Mouse (Mus musculus): ENCODE measurements around the gene Gm40193. TPM values are rescaled to one million over a fixed set of nuclear protein-coding genes. Genes with fewer than 3 reads are reported as not detected.
A peak's percentile ranks its signal among the peaks of the same experiment; 100 is the strongest.
"Not testable (repeated sequence)": the region's sequence is repeated elsewhere in the genome, so short reads cannot be mapped to it uniquely, and the experiment has no call there.

Gene Gm40193
- polyA plus RNA-seq, 1 experiment from 2014 or later = not detected

DNA sequence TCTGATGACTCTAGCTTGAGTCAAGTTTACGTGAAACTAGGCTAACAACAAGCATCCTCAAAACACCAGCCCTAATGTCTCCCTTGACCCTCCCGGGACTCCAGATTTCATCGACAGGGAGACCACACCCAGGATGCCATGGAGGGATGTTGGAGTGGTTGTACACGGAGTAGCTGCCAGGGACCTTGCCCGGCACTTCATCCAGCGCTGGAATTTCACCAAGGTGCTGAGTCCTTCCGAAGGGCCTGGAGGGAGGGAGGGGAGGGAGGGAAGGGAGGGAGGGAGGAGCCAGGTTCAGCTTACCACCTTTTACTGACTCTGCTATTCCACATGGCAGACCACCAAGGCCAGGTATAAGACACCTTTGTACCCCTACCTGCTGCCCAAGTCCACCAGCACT is 21.2 kb upstream of the Gm40193 start:
- WGBS = 10% methylated on average over 7 of the region's 7 CpGs
- Histone ChIP-seq H3K36me3 (ENCODE audit: control insufficient read depth, insufficient read depth, low read length) (peaks cover 2% of the 10 kb centered on the region; the same call in 1 of the 2 replicates), H3K9me3 (ENCODE audit: control insufficient read depth, low read length) (no peaks in the 10 kb centered on the region), H3K4me2 (ENCODE audit: low read depth, low read length) (no peak overlapping the region), H3K4me1 (replicated peaks; ENCODE audit: control insufficient read depth, insufficient read depth, low read length) (no peaks in the 10 kb centered on the region), H3K4me3 (ENCODE audit: low read length) (no peak overlapping the region), H3K27me3 (ENCODE audit: control insufficient read depth, insufficient read depth, low read depth, low read length) (no peaks in the 10 kb centered on the region), H3K27ac (ENCODE audit: low read length) (no peak overlapping the region), H3K9ac (ENCODE audit: low read length) (no peak overlapping the region)
- peak; percentile 51; the same call in 1 of the 2 replicates for ATAC-seq (ENCODE audit: low read depth)

DNA sequence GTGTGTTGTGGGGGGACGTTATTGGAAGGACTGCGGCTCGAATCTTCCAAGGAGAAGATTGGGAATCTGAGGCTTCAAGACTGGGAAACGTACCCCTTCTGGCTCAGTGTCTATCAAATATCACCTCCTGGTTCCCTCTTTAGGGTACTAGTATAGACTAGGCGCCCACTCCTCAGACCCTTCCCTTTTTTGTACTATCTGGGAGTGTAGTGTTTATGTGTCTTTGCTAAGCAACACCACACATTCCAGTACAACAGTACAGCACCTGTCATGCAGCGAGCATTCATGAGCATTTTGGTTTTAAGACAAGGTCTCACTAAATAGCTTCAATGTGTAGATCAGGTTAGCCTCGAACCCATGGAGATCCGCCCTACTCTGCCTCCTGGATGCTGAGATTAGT is 18.8 kb upstream of the Gm40193 start:
- 88% methylated on average over 8 of the region's 8 CpGs for WGBS

DNA sequence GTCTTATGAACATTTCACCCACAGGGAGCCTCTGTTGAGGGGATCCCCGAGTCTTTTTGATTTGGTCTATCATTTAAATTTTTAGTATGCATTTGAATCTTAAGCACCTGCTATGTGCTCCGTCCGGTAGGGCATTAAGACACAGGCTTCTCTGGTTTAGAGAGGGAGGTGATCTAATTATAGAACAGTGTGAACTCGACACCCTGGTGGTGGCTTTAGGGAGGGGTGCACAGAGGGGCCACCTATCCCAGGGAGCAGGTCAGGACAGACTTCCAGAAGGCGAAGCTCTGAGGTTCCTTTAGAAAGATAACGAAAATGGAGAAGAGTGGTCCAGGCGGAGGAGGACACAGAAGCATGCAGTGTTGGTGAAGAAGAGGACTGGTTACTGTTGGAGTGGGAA is 11.8 kb upstream of the Gm40193 start:
- Histone ChIP-seq H3K9me3 (ENCODE audit: control insufficient read depth, low read length) (no peaks in the 10 kb centered on the region), H3K27me3 (ENCODE audit: control insufficient read depth, insufficient read depth, low read depth, low read length) (no peaks in the 10 kb centered on the region), H3K36me3 (ENCODE audit: control insufficient read depth, insufficient read depth, low read length) (peaks cover 2% of the 10 kb centered on the region; the same call in 1 of the 2 replicates), H3K4me3 (ENCODE audit: low read length) (no peak overlapping the region), H3K27ac (ENCODE audit: low read length) (no peak overlapping the region), H3K4me1 (replicated peaks; ENCODE audit: control insufficient read depth, insufficient read depth, low read length) (peaks cover 4% of the 10 kb centered on the region; the same call in 1 of the 2 replicates), H3K4me2 (ENCODE audit: low read depth, low read length) (no peak overlapping the region), H3K9ac (ENCODE audit: low read length) (no peak overlapping the region)
- ATAC-seq (ENCODE audit: low read depth) = no peak
- 56% methylated on average over 7 of the region's 7 CpGs for WGBS

More for the DNA sequence above, 18.8 kb upstream of the Gm40193 start:
- ATAC-seq (ENCODE audit: low read depth) = no peak
- H3K4me2 ChIP-seq (ENCODE audit: low read depth, low read length) = no peak overlapping the region
- no peaks in the 10 kb centered on the region for H3K9me3 ChIP-seq (ENCODE audit: control insufficient read depth, low read length)
- no peak overlapping the region for H3K9ac ChIP-seq (ENCODE audit: low read length)
- H3K27me3 ChIP-seq (ENCODE audit: control insufficient read depth, insufficient read depth, low read depth, low read length) = no peaks in the 10 kb centered on the region
- no peaks in the 10 kb centered on the region for H3K4me1 ChIP-seq (replicated peaks; ENCODE audit: control insufficient read depth, insufficient read depth, low read length)
- no peak overlapping the region for H3K27ac ChIP-seq (ENCODE audit: low read length)
- peaks cover under 1% of the 10 kb centered on the region; the same call in 1 of the 2 replicates for H3K36me3 ChIP-seq (ENCODE audit: control insufficient read depth, insufficient read depth, low read length)
- no peak overlapping the region for H3K4me3 ChIP-seq (ENCODE audit: low read length)

DNA sequence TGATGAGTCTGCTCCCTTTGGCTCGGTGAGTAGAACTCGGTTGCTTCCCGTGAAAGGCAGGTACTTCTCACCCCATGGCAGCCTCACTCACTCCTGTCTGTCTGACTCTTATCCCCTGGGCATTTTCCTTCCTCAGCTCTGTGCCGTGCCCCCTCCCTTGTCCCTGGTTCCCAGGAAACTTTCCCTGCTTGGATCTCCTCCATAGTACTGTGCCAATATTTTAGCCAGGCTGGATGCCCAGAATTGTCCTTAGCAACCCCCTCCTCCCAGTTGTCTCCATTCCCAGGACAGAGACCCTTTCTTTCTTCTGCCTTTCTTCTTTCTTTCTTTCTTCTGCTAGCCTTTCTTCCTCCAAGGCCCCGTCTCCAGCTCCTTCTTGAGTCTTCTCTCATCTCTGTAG is 8.7 kb upstream of the Gm40193 start:
- H3K4me2 ChIP-seq (ENCODE audit: low read depth, low read length) = peak overlapping the region; percentile 68; the same call in 1 of the 2 replicates
- WGBS = 64% methylated on average over 5 of the region's 5 CpGs
- no peak overlapping the region for H3K4me3 ChIP-seq (ENCODE audit: low read length)

DNA sequence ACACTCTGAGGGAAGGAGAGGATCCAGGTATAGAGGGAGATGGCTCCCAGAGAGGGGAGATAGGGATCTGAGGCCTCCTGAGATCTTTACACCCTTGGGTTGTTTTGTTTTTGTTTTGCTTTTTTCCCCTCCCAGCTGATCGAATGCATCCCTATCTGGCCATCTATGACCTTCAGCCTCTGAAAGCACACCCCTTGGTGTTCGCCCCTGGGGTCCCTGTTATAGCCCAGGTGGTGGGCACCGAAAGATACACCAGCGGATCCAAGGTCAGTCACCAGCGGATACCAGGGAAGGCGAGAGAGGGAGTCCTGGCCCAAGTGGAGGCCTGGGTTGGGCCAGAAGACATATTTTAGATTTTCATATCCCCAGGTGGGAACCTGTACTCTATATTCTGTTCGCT is 8.2 kb upstream of the Gm40193 start:
- ATAC-seq (ENCODE audit: low read depth) = no peak
- no peak overlapping the region for H3K27ac ChIP-seq (ENCODE audit: low read length)

More for the DNA sequence above, 8.7 kb upstream of the Gm40193 start:
- H3K9me3 ChIP-seq (ENCODE audit: control insufficient read depth, low read length) = no peaks in the 10 kb centered on the region
- H3K4me1 ChIP-seq (replicated peaks; ENCODE audit: control insufficient read depth, insufficient read depth, low read length) = peaks cover 7% of the 10 kb centered on the region; the same call in 1 of the 2 replicates
- ATAC-seq (ENCODE audit: low read depth) = no peak
- H3K36me3 ChIP-seq (ENCODE audit: control insufficient read depth, insufficient read depth, low read length) = peaks cover 2% of the 10 kb centered on the region; the same call in 1 of the 2 replicates
- H3K27ac ChIP-seq (ENCODE audit: low read length) = no peak overlapping the region
- no peaks in the 10 kb centered on the region for H3K27me3 ChIP-seq (ENCODE audit: control insufficient read depth, insufficient read depth, low read depth, low read length)
- H3K9ac ChIP-seq (ENCODE audit: low read length) = no peak overlapping the region

DNA sequence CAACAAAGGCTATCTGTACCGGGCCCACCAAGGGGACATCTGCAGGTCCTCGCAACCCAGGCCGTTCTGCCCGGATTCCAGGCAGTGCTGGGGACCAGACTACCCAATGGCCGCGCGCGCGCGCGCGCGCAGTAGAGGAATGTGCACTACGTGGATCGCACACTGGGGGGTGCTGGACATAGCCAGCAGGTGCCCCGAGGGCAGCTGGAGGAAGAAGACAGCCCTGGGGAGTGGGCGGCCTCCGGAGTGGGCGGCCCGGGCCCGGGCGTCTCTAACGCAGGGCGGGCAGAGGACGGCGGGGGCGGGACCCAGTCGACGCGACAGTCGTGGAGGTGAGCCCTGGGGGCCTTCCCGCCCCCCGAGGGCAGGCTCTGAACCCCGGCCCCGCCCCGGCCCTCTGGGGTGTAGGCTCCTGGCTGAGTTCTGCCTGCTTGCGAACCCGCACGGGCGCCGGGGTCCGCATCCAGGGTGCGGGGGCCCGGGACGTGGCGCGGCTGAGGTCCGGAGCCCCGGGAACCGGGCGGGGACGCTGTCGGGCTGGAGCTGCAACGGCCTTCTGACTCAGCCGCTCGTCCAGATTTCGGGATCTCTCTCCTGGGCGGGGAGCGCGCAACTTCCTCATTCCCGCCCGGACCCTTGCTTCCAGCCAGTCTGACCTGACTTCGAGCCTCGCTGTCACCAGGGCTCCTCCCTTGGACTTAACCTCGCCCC is 7.3 kb upstream of the Gm40193 start, which contains the start of gene Pld2:
Pld2 (plus strand) TSS at position 188 of the 711 bp plus-strand sequence.
- peak within 1 kb of the TSS; percentile 74 for H3K4me3 ChIP-seq (ENCODE audit: low read length)
- H3K9ac ChIP-seq (ENCODE audit: low read length) = peak within 1 kb of the TSS; percentile 75
- peak; percentile 99 for ATAC-seq (ENCODE audit: low read depth)
- H3K27me3 ChIP-seq (ENCODE audit: control insufficient read depth, insufficient read depth, low read depth, low read length) = no peaks in the 10 kb centered on the region
- peak within 1 kb of the TSS; percentile 80 for H3K27ac ChIP-seq (ENCODE audit: low read length)
- H3K4me2 ChIP-seq (ENCODE audit: low read depth, low read length) = peak within 1 kb of the TSS; percentile 68
- no peaks in the 10 kb centered on the region for H3K9me3 ChIP-seq (ENCODE audit: control insufficient read depth, low read length)
- peaks cover 2% of the 10 kb centered on the region; the same call in 1 of the 2 replicates for H3K36me3 ChIP-seq (ENCODE audit: control insufficient read depth, insufficient read depth, low read length)
- WGBS = under 1% methylated on average over 60 of the region's 65 CpGs
- H3K4me1 ChIP-seq (replicated peaks; ENCODE audit: control insufficient read depth, insufficient read depth, low read length) = peaks cover 7% of the 10 kb centered on the region; the same call in 1 of the 2 replicates

More for the DNA sequence above, 8.2 kb upstream of the Gm40193 start:
- Histone ChIP-seq H3K4me1 (replicated peaks; ENCODE audit: control insufficient read depth, insufficient read depth, low read length) (peaks cover 7% of the 10 kb centered on the region; the same call in 1 of the 2 replicates), H3K9me3 (ENCODE audit: control insufficient read depth, low read length) (no peaks in the 10 kb centered on the region), H3K9ac (ENCODE audit: low read length) (0 out of 2 replicates have a peak overlapping the region, but pooled peaks have one; percentile 75), H3K27me3 (ENCODE audit: control insufficient read depth, insufficient read depth, low read depth, low read length) (no peaks in the 10 kb centered on the region), H3K4me3 (ENCODE audit: low read length) (peak overlapping the region; percentile 74), H3K4me2 (ENCODE audit: low read depth, low read length) (peak overlapping the region; percentile 68), H3K36me3 (ENCODE audit: control insufficient read depth, insufficient read depth, low read length) (peaks cover 2% of the 10 kb centered on the region; the same call in 1 of the 2 replicates)
- 82% methylated on average over 7 of the region's 7 CpGs for WGBS

DNA sequence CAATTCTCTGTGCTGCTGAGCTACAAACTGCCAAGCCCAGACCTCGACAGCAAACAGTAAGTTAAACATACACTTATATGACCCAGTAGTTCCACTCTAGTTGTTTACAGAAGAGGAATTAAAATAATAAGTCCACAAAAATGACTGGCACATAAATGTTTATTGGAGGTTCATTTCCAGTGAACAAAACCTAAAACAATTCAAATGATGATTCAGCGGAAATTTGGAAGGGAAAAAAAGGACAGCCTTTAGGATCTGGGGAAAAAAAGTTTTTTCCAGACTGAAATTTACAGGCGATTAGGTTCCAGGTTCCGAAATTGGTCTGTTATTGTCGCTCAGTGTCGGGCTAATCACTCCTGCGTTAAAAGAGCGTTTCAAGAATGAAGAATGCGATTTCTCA is 6.7 kb upstream of the Gm40193 start:
- peaks cover 2% of the 10 kb centered on the region; the same call in 1 of the 2 replicates for H3K36me3 ChIP-seq (ENCODE audit: control insufficient read depth, insufficient read depth, low read length)
- H3K4me1 ChIP-seq (replicated peaks; ENCODE audit: control insufficient read depth, insufficient read depth, low read length) = peaks cover 7% of the 10 kb centered on the region; the same call in 1 of the 2 replicates
- peak overlapping the region; percentile 68 for H3K4me2 ChIP-seq (ENCODE audit: low read depth, low read length)
- ATAC-seq (ENCODE audit: low read depth) = no peak
- H3K9ac ChIP-seq (ENCODE audit: low read length) = peak overlapping the region; percentile 75
- no peaks in the 10 kb centered on the region for H3K9me3 ChIP-seq (ENCODE audit: control insufficient read depth, low read length)
- 11% methylated on average over 9 of the region's 9 CpGs for WGBS
- H3K4me3 ChIP-seq (ENCODE audit: low read length) = peak overlapping the region; percentile 74
- H3K27ac ChIP-seq (ENCODE audit: low read length) = peak overlapping the region; percentile 80
- H3K27me3 ChIP-seq (ENCODE audit: control insufficient read depth, insufficient read depth, low read depth, low read length) = no peaks in the 10 kb centered on the region

DNA sequence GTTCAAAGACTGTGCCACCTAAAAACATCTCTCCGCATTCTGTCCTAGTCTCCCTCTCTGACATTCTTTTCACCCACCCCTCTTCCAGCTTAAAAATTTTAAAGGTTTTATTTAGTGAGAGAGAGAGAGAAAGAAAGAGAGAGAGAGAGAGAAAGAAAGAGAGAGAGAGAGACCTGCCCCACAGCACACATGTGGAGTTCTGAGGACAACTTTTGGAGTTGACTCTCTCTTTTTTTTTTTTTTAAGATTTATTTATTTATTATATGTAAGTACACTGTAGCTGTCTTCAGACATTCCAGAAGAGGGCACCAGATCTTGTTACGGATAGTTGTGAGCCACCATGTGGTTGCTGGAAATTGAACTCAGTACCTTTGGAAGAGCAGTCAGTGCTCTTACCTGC is 1.7 kb downstream of the Gm40193 start:
- peaks cover 18% of the 10 kb centered on the region for H3K36me3 ChIP-seq (ENCODE audit: control insufficient read depth, insufficient read depth, low read length)
- not testable (repeated sequence) for H3K4me3 ChIP-seq (ENCODE audit: low read length); H3K4me1 ChIP-seq (replicated peaks; ENCODE audit: control insufficient read depth, insufficient read depth, low read length); H3K4me2 ChIP-seq (ENCODE audit: low read depth, low read length); H3K27ac ChIP-seq (ENCODE audit: low read length); ATAC-seq (ENCODE audit: low read depth); H3K9ac ChIP-seq (ENCODE audit: low read length); H3K9me3 ChIP-seq (ENCODE audit: control insufficient read depth, low read length); H3K27me3 ChIP-seq (ENCODE audit: control insufficient read depth, insufficient read depth, low read depth, low read length)
- 83% methylated on average over 2 of the region's 2 CpGs for WGBS

DNA sequence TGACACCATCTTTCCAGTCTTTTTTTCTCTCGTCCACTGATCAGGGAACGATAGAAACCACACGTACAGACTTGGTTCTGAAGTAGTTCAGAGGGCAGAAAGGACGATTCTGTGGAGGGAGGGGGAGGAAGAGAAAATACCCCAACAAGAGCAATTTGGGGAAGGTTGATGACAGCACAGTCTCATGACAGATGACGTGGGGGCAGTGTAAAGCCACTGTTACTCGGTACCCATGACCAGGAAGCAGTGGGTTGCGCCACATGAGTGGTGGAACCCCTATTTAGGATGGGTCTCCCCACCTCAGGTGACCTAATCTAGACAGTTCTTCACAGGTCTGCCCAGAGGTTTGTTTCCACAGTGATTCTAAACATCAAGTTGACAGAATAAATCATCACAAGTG is 4.1 kb downstream of the Gm40193 start:
- H3K9me3 ChIP-seq (ENCODE audit: control insufficient read depth, low read length) = no peaks in the 10 kb centered on the region
- H3K27me3 ChIP-seq (ENCODE audit: control insufficient read depth, insufficient read depth, low read depth, low read length) = no peaks in the 10 kb centered on the region
- no peak overlapping the region for H3K9ac ChIP-seq (ENCODE audit: low read length)
- H3K4me3 ChIP-seq (ENCODE audit: low read length) = no peak overlapping the region
- peaks cover 18% of the 10 kb centered on the region for H3K36me3 ChIP-seq (ENCODE audit: control insufficient read depth, insufficient read depth, low read length)
- peaks cover 5% of the 10 kb centered on the region for H3K4me1 ChIP-seq (replicated peaks; ENCODE audit: control insufficient read depth, insufficient read depth, low read length)
- no peak for ATAC-seq (ENCODE audit: low read depth)
- WGBS = 79% methylated on average over 7 of the region's 7 CpGs
- H3K4me2 ChIP-seq (ENCODE audit: low read depth, low read length) = no peak overlapping the region
- no peak overlapping the region for H3K27ac ChIP-seq (ENCODE audit: low read length)
